Mouse (Mus musculus): ENCODE data around the gene Mrps21. TPM values are rescaled to one million over a fixed set of nuclear protein-coding genes. Genes with fewer than 3 reads are reported as not detected.

Gene Mrps21
- polyA plus RNA-seq, 1 experiment from 2014 or later, result 360 TPM

DNA sequence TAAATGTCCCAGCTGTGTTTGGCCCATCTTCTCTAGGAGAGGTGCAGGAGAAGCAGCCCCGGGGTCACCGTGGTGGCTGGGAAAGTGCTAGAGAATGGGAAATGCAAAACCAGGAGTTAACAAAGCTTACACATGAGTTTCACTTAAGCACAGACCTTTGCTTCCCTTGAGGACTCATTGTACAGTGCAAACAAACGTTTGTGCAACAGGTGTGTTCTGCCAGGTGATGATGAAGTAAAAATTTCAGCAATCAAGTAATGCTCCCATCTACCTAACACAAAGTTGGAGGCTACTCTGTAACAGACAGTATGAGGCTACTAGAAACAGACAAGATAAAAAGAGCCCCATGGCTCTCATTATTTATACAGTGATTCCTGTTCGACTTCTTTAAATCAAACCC lies 7.7 kb upstream of the Mrps21 start:
- Histone ChIP-seq H3K9me3 (ENCODE audit: control insufficient read depth, low read length) (no peaks in the 10 kb centered on the region), H3K4me2 (ENCODE audit: low read depth, low read length) (no peak overlapping the region), H3K27me3 (replicated peaks; ENCODE audit: control insufficient read depth, insufficient read depth, low read length) (no peaks in the 10 kb centered on the region), H3K4me3 (ENCODE audit: low read length) (no peak overlapping the region), H3K9ac (ENCODE audit: low read depth, low read length) (no peak overlapping the region), H3K27ac (ENCODE audit: low read length) (no peak overlapping the region), H3K4me1 (ENCODE audit: control insufficient read depth, insufficient read depth, low read length) (peaks cover 10% of the 10 kb centered on the region), H3K36me3 (ENCODE audit: control insufficient read depth, insufficient read depth, low read length) (no peaks in the 10 kb centered on the region)
- no peak for ATAC-seq
- 87% methylated on average over 4 of the region's 4 CpGs for WGBS

DNA sequence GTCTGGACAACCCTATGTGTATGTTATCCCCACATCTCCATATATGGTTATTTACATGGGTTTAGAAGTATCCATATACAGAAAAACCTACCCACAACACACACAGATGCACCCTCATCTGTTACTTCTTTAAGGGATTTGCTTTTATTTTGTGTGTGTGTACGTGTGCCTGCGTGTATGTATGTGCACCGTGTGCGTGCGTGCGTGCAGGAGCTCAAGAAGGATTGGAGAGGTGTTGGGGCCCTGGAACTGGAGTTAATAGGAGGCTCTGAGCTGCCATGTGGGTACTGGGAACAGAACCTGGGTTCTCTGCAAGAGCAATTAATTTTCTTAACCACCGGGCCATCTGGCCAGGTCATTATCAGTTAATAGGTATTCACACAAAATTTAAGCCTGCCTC lies 729 bp upstream of the Mrps21 start:
- peaks cover 8% of the 10 kb centered on the region; the same call in 1 of the 2 replicates for H3K4me1 ChIP-seq (ENCODE audit: control insufficient read depth, insufficient read depth, low read length)
- peak overlapping the region; percentile 54 for H3K4me2 ChIP-seq (ENCODE audit: low read depth, low read length)
- no peak overlapping the region for H3K27ac ChIP-seq (ENCODE audit: low read length)
- peak overlapping the region; percentile 90 for H3K9ac ChIP-seq (ENCODE audit: low read depth, low read length)
- no peak for ATAC-seq
- H3K4me3 ChIP-seq (ENCODE audit: low read length), result peak overlapping the region; percentile 72
- WGBS, result 68% methylated on average over 7 of the region's 7 CpGs
- no peaks in the 10 kb centered on the region for H3K36me3 ChIP-seq (ENCODE audit: control insufficient read depth, insufficient read depth, low read length)
- no peaks in the 10 kb centered on the region for H3K9me3 ChIP-seq (ENCODE audit: control insufficient read depth, low read length)
- H3K27me3 ChIP-seq (replicated peaks; ENCODE audit: control insufficient read depth, insufficient read depth, low read length), result no peaks in the 10 kb centered on the region

DNA sequence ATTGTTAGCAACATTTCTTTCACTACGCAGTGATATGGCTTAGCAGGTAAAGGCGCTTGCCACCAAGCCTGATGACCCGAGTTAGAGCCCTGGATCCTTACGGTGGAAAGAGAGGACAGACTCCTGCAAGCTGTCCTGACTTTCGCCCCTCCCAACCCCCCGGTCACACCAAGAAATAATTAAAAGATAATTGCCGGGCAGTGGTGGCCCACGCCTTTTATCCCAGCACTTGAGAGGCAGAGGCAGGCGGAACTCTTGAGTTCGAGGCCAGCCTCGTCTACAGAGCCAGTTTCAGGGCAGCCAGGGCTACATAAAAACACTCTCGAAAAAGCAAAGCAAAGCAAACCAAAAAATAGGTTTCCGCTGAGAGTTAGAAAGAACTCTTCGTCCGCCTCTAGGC lies 343 bp downstream of the Mrps21 start:
- peak overlapping the region; percentile 90 for H3K9ac ChIP-seq (ENCODE audit: low read depth, low read length)
- H3K27me3 ChIP-seq (replicated peaks; ENCODE audit: control insufficient read depth, insufficient read depth, low read length), result no peaks in the 10 kb centered on the region
- H3K4me3 ChIP-seq (ENCODE audit: low read length), result peak overlapping the region; percentile 72
- WGBS, result 4% methylated on average over 15 of the region's 15 CpGs
- no peaks in the 10 kb centered on the region for H3K9me3 ChIP-seq (ENCODE audit: control insufficient read depth, low read length)
- H3K4me1 ChIP-seq (ENCODE audit: control insufficient read depth, insufficient read depth, low read length), result peaks cover 8% of the 10 kb centered on the region; the same call in 1 of the 2 replicates
- no peaks in the 10 kb centered on the region for H3K36me3 ChIP-seq (ENCODE audit: control insufficient read depth, insufficient read depth, low read length)
- H3K27ac ChIP-seq (ENCODE audit: low read length), result peak overlapping the region; percentile 90
- ATAC-seq, result peak; percentile 57
- H3K4me2 ChIP-seq (ENCODE audit: low read depth, low read length), result peak overlapping the region; percentile 54

DNA sequence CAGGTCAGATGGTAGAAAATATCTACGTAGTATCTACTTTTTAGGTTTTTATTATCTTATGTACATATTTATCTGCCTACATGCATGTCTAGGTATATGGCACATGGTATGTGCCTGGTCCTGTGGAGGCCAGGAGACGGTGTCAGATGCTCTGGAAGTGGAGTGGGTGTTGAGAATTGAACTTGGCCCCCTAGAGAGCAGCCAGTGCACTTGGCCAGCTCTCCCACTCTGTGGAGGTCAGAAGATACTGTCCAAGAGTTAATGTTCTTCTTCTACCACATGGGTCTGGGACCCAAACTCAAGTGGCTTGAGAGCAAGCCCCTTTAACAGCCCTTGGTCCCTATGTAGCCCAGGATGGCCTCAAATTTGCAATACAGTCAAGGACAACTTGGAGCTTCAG lies 3.9 kb downstream of the Mrps21 start:
- Histone ChIP-seq H3K27me3 (replicated peaks; ENCODE audit: control insufficient read depth, insufficient read depth, low read length) (no peaks in the 10 kb centered on the region), H3K4me3 (ENCODE audit: low read length) (no peak overlapping the region), H3K27ac (ENCODE audit: low read length) (no peak overlapping the region), H3K4me2 (ENCODE audit: low read depth, low read length) (no peak overlapping the region), H3K4me1 (ENCODE audit: control insufficient read depth, insufficient read depth, low read length) (peaks cover 8% of the 10 kb centered on the region; the same call in 1 of the 2 replicates), H3K9me3 (ENCODE audit: control insufficient read depth, low read length) (no peaks in the 10 kb centered on the region), H3K36me3 (ENCODE audit: control insufficient read depth, insufficient read depth, low read length) (no peaks in the 10 kb centered on the region), H3K9ac (ENCODE audit: low read depth, low read length) (no peak overlapping the region)
- WGBS, result 93% methylated on average over 2 of the region's 2 CpGs
- ATAC-seq, result no peak

DNA sequence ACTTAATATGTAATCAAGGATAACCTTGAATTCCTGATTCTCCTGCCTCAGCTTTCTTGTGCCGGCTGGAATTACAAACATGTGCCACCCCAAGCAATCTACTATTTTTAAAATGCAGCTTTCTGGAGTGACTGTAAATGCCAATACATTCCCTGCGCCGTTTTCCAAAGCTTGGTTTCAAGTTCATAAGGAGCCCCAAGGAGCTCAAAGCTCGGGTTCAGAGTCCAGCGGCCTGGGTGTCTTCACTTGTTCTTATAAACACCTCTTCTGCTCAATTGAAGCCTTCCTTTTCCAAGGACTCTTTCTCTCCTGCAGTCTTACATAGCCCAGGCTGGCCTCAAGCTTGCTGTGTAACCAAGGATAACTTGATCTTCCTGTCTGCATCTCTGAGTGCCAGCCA lies 5.2 kb downstream of the Mrps21 start:
- no peak overlapping the region for H3K4me3 ChIP-seq (ENCODE audit: low read length)
- H3K4me1 ChIP-seq (ENCODE audit: control insufficient read depth, insufficient read depth, low read length), result peaks cover 6% of the 10 kb centered on the region; the same call in 1 of the 2 replicates
- H3K36me3 ChIP-seq (ENCODE audit: control insufficient read depth, insufficient read depth, low read length), result peaks cover 3% of the 10 kb centered on the region; the same call in 1 of the 2 replicates
- no peak overlapping the region for H3K9ac ChIP-seq (ENCODE audit: low read depth, low read length)
- no peaks in the 10 kb centered on the region for H3K27me3 ChIP-seq (replicated peaks; ENCODE audit: control insufficient read depth, insufficient read depth, low read length)
- H3K9me3 ChIP-seq (ENCODE audit: control insufficient read depth, low read length), result no peaks in the 10 kb centered on the region
- no peak overlapping the region for H3K27ac ChIP-seq (ENCODE audit: low read length)
- H3K4me2 ChIP-seq (ENCODE audit: low read depth, low read length), result no peak overlapping the region
- no peak for ATAC-seq
- 85% methylated on average over 5 of the region's 5 CpGs for WGBS

- Histone ChIP-seq H3K4me2 (ENCODE audit: low read depth, low read length) (no peak overlapping the region), H3K27me3 (replicated peaks; ENCODE audit: control insufficient read depth, insufficient read depth, low read length) (no peaks in the 10 kb centered on the region), H3K27ac (ENCODE audit: low read length) (no peak overlapping the region), H3K9ac (ENCODE audit: low read depth, low read length) (no peak overlapping the region), H3K36me3 (ENCODE audit: control insufficient read depth, insufficient read depth, low read length) (peaks cover 3% of the 10 kb centered on the region; the same call in 1 of the 2 replicates), H3K9me3 (ENCODE audit: control insufficient read depth, low read length) (no peaks in the 10 kb centered on the region), H3K4me1 (ENCODE audit: control insufficient read depth, insufficient read depth, low read length) (peaks cover 4% of the 10 kb centered on the region; the same call in 1 of the 2 replicates), H3K4me3 (ENCODE audit: low read length) (no peak overlapping the region)
- ATAC-seq, result no peak
- 88% methylated on average over 20 of the region's 20 CpGs for WGBS
Observed at GRCm38 (mm10) chr3:95865571-95865970, 5.7 kb downstream of the Mrps21 start.

DNA sequence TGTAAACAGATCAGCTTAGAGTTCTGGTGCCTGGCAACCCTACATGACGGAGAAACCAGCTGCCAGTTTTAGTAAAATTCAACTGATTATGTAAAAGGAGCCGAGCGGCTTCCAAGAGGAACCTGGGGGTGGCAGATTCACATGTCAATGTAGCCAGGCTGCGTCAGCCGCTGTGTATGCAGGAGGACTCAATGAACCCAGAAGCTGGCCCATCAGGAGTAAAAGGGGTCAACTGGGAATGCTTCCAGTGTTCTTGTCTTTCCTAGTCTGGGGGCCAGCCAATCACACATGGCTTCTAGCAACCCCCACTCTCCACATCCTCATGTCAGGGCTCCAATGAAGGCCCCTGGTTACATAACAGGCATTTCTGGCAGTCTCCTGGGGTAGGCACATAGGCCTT lies 6.3 kb downstream of the Mrps21 start:
- 78% methylated on average over 5 of the region's 5 CpGs for WGBS
- no peak overlapping the region for H3K4me3 ChIP-seq (ENCODE audit: low read length)
- H3K27me3 ChIP-seq (replicated peaks; ENCODE audit: control insufficient read depth, insufficient read depth, low read length), result no peaks in the 10 kb centered on the region
- H3K9ac ChIP-seq (ENCODE audit: low read depth, low read length), result no peak overlapping the region
- H3K9me3 ChIP-seq (ENCODE audit: control insufficient read depth, low read length), result no peaks in the 10 kb centered on the region
- no peaks in the 10 kb centered on the region for H3K4me1 ChIP-seq (ENCODE audit: control insufficient read depth, insufficient read depth, low read length)
- H3K4me2 ChIP-seq (ENCODE audit: low read depth, low read length), result no peak overlapping the region
- H3K27ac ChIP-seq (ENCODE audit: low read length), result no peak overlapping the region
- ATAC-seq, result no peak
- peaks cover 3% of the 10 kb centered on the region; the same call in 1 of the 2 replicates for H3K36me3 ChIP-seq (ENCODE audit: control insufficient read depth, insufficient read depth, low read length)

DNA sequence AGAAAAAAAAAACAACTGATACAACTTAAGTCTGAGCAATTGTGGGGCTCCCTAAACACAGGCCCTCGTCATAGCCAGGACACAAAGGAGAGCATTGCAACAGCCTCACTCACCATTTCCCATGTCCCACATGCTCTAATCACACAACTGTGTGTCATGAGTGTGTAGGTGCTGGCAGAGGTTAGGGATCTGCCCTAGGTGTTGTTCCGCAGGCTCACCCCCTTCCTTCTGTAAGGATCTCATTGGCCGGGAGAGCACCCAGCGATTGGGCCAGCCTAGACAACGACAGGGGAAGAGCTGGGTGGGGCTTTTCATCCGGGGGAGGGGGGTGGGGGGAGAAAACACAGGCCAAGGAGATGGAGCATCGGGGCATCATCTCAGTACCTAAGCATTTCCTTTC lies 7.7 kb downstream of the Mrps21 start:
- H3K4me2 ChIP-seq (ENCODE audit: low read depth, low read length), result no peak overlapping the region
- no peaks in the 10 kb centered on the region for H3K27me3 ChIP-seq (replicated peaks; ENCODE audit: control insufficient read depth, insufficient read depth, low read length)
- no peaks in the 10 kb centered on the region for H3K9me3 ChIP-seq (ENCODE audit: control insufficient read depth, low read length)
- 76% methylated on average over 7 of the region's 7 CpGs for WGBS
- peaks cover 3% of the 10 kb centered on the region; the same call in 1 of the 2 replicates for H3K36me3 ChIP-seq (ENCODE audit: control insufficient read depth, insufficient read depth, low read length)
- H3K9ac ChIP-seq (ENCODE audit: low read depth, low read length), result no peak overlapping the region
- no peak overlapping the region for H3K27ac ChIP-seq (ENCODE audit: low read length)
- no peaks in the 10 kb centered on the region for H3K4me1 ChIP-seq (ENCODE audit: control insufficient read depth, insufficient read depth, low read length)
- H3K4me3 ChIP-seq (ENCODE audit: low read length), result no peak overlapping the region
- no peak for ATAC-seq

- Histone ChIP-seq H3K9me3 (ENCODE audit: control insufficient read depth, low read length) (no peaks in the 10 kb centered on the region), H3K27ac (ENCODE audit: low read length) (no peak overlapping the region), H3K4me1 (ENCODE audit: control insufficient read depth, insufficient read depth, low read length) (no peaks in the 10 kb centered on the region), H3K9ac (ENCODE audit: low read depth, low read length) (no peak overlapping the region), H3K36me3 (ENCODE audit: control insufficient read depth, insufficient read depth, low read length) (peaks cover 3% of the 10 kb centered on the region; the same call in 1 of the 2 replicates), H3K4me3 (ENCODE audit: low read length) (no peak overlapping the region), H3K27me3 (replicated peaks; ENCODE audit: control insufficient read depth, insufficient read depth, low read length) (no peaks in the 10 kb centered on the region), H3K4me2 (ENCODE audit: low read depth, low read length) (no peak overlapping the region)
- 46% methylated on average over 2 of the region's 2 CpGs for WGBS
- peak; percentile 62; the same call in 1 of the 2 replicates for ATAC-seq
Observed at GRCm38 (mm10) chr3:95861796-95862195, 9.5 kb downstream of the Mrps21 start.

DNA sequence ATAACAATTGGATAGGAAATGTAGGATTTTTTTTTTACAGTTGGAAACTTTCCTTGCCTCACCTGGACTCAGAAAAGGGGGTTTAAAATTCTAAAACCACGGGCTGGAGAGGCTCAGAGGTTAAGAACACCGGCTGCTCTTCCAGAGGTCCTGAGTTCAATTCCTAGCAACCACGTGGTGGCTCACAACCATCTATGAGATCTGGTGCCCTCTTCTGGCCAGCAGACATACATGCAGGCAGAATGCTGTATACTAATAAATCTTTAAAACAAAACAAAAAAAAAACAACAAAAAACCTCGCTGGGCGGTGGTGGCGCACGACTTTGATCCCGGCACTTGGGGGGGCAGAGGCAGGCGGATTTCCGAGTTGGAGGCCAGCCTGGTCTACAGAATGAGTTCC lies 10.1 kb downstream of the Mrps21 start:
- WGBS, result 80% methylated on average over 10 of the region's 10 CpGs
- Histone ChIP-seq H3K27ac (ENCODE audit: low read length) (no peak overlapping the region), H3K9ac (ENCODE audit: low read depth, low read length) (no peak overlapping the region), H3K36me3 (ENCODE audit: control insufficient read depth, insufficient read depth, low read length) (peaks cover 3% of the 10 kb centered on the region; the same call in 1 of the 2 replicates), H3K9me3 (ENCODE audit: control insufficient read depth, low read length) (no peaks in the 10 kb centered on the region), H3K4me3 (ENCODE audit: low read length) (no peak overlapping the region), H3K27me3 (replicated peaks; ENCODE audit: control insufficient read depth, insufficient read depth, low read length) (no peaks in the 10 kb centered on the region), H3K4me2 (ENCODE audit: low read depth, low read length) (no peak overlapping the region), H3K4me1 (ENCODE audit: control insufficient read depth, insufficient read depth, low read length) (no peaks in the 10 kb centered on the region)
- ATAC-seq, result no peak

Measured in intestine, embryonic 16.5 days (tissue).